Mouse (Mus musculus) CH12.LX (cell line): ENCODE measurements around the gene Trub1.
A peak's percentile ranks its signal among the peaks of the same experiment; 100 is the strongest.

Experiments
- CTCF ChIP-seq, 2 experiments: IDR thresholded peaks in 1 of 2; conservative IDR thresholded peaks in 1 of 2; 2 replicates each; pipeline ENCODE4 v1.5.1; 2011 to 2012; ENCODE audit warnings: low read depth in 2 of 2, low read length in 2 of 2, improper control_type of control experiment in 1 of 2, inconsistent platforms in 1 of 2, mild to moderate bottlenecking in 1 of 2, moderate library complexity in 1 of 2
- GABPA ChIP-seq: IDR thresholded peaks from 2 replicates; pipeline ENCODE4 v1.6.1; 2012; ENCODE audit warnings: low read depth, low read length, improper control_type of control experiment, inconsistent platforms; ENCODE audit not compliant: insufficient replicate concordance
- MAX ChIP-seq: IDR thresholded peaks from 2 replicates; pipeline ENCODE4 v1.6.1; 2011; ENCODE audit warnings: low read length, improper control_type of control experiment
- POLR2A ChIP-seq: IDR thresholded peaks from 2 replicates; pipeline ENCODE4 v1.6.1; 2011; ENCODE audit warnings: low read depth, mild to moderate bottlenecking, improper control_type of control experiment, low read length

GRCm38 (mm10) chr19:57471033-57471432, 18.3 kb downstream of the Trub1 start:
- peak; percentile 92 for TF ChIP-seq MAX
- TF ChIP-seq GABPA = no peak
- no peak; the same call in 1 of the 2 replicates for TF ChIP-seq POLR2A
- no peak for TF ChIP-seq CTCF (conservative IDR thresholded peaks at IDR 0.05 in 1 of 2, IDR thresholded peaks at IDR 0.05 in 1 of 2; ENCODE audit: low read depth in 2 of 2, low read length in 2 of 2)
